Mouse (Mus musculus): ENCODE measurements around the gene D630023F18Rik.
A peak's percentile ranks its signal among the peaks of the same experiment; 100 is the strongest.

Gene D630023F18Rik

GRCm38 (mm10) chr1:65112031-65112806 is 10.8 kb downstream of the D630023F18Rik start:
- peak; percentile 92 for DNase-seq (ENCODE audit: low read depth, low spot score)

- peak; percentile 86 for DNase-seq (ENCODE audit: low read depth, low spot score)
These were observed 13.1 kb downstream of the D630023F18Rik start for GRCm38 (mm10) chr1:65109756-65110435.

GRCm38 (mm10) chr1:65109196-65109595 is 13.8 kb downstream of the D630023F18Rik start:
- DNase-seq (ENCODE audit: low read depth, low spot score), result no peak

- no peak for DNase-seq (ENCODE audit: low read depth, low spot score)
These were observed 15.2 kb downstream of the D630023F18Rik start for GRCm38 (mm10) chr1:65107654-65108279.

GRCm38 (mm10) chr1:65103273-65103672 is 19.7 kb downstream of the D630023F18Rik start, which contains the start of gene Cryga:
Gene Cryga (minus strand): TSS chr1:65103373.
- peak; percentile 26 for DNase-seq (ENCODE audit: low read depth, low spot score)

GRCm38 (mm10) chr1:65096953-65097352 is 26.1 kb downstream of the D630023F18Rik start:
- no peak for DNase-seq (ENCODE audit: low read depth, low spot score)

- DNase-seq (ENCODE audit: low read depth, low spot score), result no peak
These were observed 31.4 kb downstream of the D630023F18Rik start for GRCm38 (mm10) chr1:65091566-65091965.

- DNase-seq (ENCODE audit: low read depth, low spot score), result no peak
These were observed 32.6 kb downstream of the D630023F18Rik start for GRCm38 (mm10) chr1:65090370-65090769.

GRCm38 (mm10) chr1:65088567-65089356 is 34.3 kb downstream of the D630023F18Rik start:
- no peak for DNase-seq (ENCODE audit: low read depth, low spot score)

GRCm38 (mm10) chr1:65082188-65082587 is 40.8 kb downstream of the D630023F18Rik start, which contains the start of gene Crygb:
Gene Crygb (minus strand): TSS chr1:65082288.
- DNase-seq (ENCODE audit: low read depth, low spot score), result no peak

- peak; percentile 35 for DNase-seq (ENCODE audit: low read depth, low spot score)
These were observed 47.4 kb downstream of the D630023F18Rik start for GRCm38 (mm10) chr1:65075607-65076006.

GRCm38 (mm10) chr1:65073589-65073988 is 49.4 kb downstream of the D630023F18Rik start, which contains the start of gene Crygc:
Gene Crygc (minus strand): TSS chr1:65073689.
- no peak for DNase-seq (ENCODE audit: low read depth, low spot score)

- peak; percentile 77 for DNase-seq (ENCODE audit: low read depth, low spot score)
These were observed 55.2 kb downstream of the D630023F18Rik start for GRCm38 (mm10) chr1:65067842-65068241.

GRCm38 (mm10) chr1:65064201-65064600 is 58.8 kb downstream of the D630023F18Rik start:
- no peak for DNase-seq (ENCODE audit: low read depth, low spot score)

GRCm38 (mm10) chr1:65063352-65063751 is 59.7 kb downstream of the D630023F18Rik start, which contains the start of gene Crygd:
Gene Crygd (minus strand): TSS chr1:65063452.
- DNase-seq (ENCODE audit: low read depth, low spot score), result no peak
